Mouse (Mus musculus) embryonic facial prominence, embryonic 11.5 days (tissue): ENCODE measurements at regions not wholly inside any gene's neighbourhood (a gene's known extent, or its start where the extent isn't known, plus 50 kb on each side); places are given as distances from the start of the nearest gene placed in this dataset.

ENCODE experiments used
- ATAC-seq: fragments of 200-750 bp; cut with Nextera tagmentation; replicated peaks from 2 replicates; pipeline ENCODE4 v1.8.0; 2017; ENCODE audit warnings: low read depth; ENCODE audit not compliant: insufficient number of reproducible peaks, low FRiP score, low TSS enrichment
- DNase-seq: peaks from one replicate; pipeline ENCODE4 v3.0.0-alpha.2; 2015; ENCODE audit warnings: low spot score
- H3K27ac ChIP-seq: fragments of 300-500 bp; sonication (generic); replicated peaks from 2 replicates; pipeline ENCODE4 v1.5.1; 2014; ENCODE audit warnings: mild to moderate bottlenecking, low read depth, low read length, control low read depth
- H3K27me3 ChIP-seq: fragments of 300-500 bp; sonication (generic); 2 replicates; pipeline ENCODE4 v1.6.1; 2014; ENCODE audit warnings: mild to moderate bottlenecking, low read length, moderate library complexity, mixed read lengths; ENCODE audit not compliant: control insufficient read depth, insufficient read depth
- H3K36me3 ChIP-seq: fragments of 300-500 bp; sonication (generic); replicated peaks from 2 replicates; pipeline ENCODE4 v1.6.1; 2014; ENCODE audit warnings: low read depth, mild to moderate bottlenecking, low read length, moderate library complexity, mixed read lengths; ENCODE audit not compliant: control insufficient read depth, insufficient read depth
- H3K4me1 ChIP-seq: fragments of 300-500 bp; sonication (generic); 2 replicates; pipeline ENCODE4 v1.6.1; 2014; ENCODE audit warnings: low read length, mixed read lengths; ENCODE audit not compliant: control insufficient read depth, insufficient read depth
- H3K4me2 ChIP-seq: fragments of 300-500 bp; sonication (generic); 2 replicates; pipeline ENCODE4 v1.6.1; 2014; ENCODE audit warnings: low read depth, mild to moderate bottlenecking, control low read depth, low read length, moderate library complexity
- H3K4me3 ChIP-seq: fragments of 300-500 bp; sonication (generic); 2 replicates; pipeline ENCODE4 v1.5.1; 2014; ENCODE audit warnings: low read depth, low read length, control low read depth
- H3K9ac ChIP-seq: fragments of 300-500 bp; sonication (generic); replicated peaks from 2 replicates; pipeline ENCODE4 v1.6.1; 2014; ENCODE audit warnings: mild to moderate bottlenecking, control low read depth, low read length
- H3K9me3 ChIP-seq: fragments of 300-500 bp; sonication (generic); replicated peaks from 2 replicates; pipeline ENCODE4 v1.6.1; 2016; ENCODE audit warnings: mild to moderate bottlenecking, low read length, inconsistent platforms, mixed read lengths; ENCODE audit not compliant: control insufficient read depth
- WGBS: fragments of 180-500 bp; shearing (Covaris S2); extraction: QIAGEN DNeasy Blood & Tissue Kit; methylation state at CpG from one replicate; pipeline ENCODE4 v1.1.7; 2014; 5-methylcytosine and 5-hydroxymethylcytosine counted together

DNA sequence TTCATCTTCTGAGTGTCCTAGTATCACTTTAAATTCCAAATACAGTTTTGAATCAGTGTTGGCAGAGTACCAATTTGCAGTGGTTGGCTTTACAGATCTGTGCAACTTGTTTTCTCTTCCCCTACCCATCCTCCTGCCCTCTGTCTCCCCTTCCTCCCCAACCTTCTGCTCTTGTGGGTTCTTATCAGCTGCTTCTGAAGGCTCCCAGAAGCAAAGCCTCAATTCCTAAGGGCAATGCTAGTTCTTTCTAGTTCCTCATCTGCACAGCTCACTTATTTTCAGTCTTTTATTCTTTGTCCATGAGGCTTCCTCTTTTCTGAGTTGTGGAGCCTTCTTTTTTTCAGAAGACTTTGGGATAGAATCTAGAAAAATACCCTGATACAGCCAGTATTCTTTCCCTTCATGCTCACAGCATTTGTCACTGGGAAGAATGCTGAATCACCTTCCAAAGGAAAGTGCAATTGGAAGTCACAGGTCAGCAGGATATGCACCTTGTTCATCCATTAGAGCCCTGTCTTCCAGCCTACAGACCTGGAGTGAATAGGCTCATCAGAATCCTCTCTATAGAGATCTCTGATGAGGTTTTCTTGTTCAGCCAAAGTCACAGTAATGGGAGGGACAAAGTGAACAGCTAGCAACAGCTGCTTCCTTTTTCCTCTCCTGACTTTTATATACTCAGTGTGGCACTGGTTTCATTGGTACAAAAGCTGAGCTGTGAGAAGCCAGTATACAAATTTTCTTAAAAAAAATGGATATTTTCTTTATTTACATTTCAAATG is 1357.9 kb downstream of the Slc22a22 start:
- Histone ChIP-seq H3K4me2 (no peak overlapping the region), H3K4me1 (no peaks in the 10 kb centered on the region), H3K27me3 (no peaks in the 10 kb centered on the region), H3K9ac (no peak overlapping the region), H3K9me3 (no peaks in the 10 kb centered on the region), H3K27ac (no peak overlapping the region), H3K4me3 (no peak overlapping the region), H3K36me3 (no peaks in the 10 kb centered on the region)
- ATAC-seq, result no peak
- DNase-seq, result no peak

DNA sequence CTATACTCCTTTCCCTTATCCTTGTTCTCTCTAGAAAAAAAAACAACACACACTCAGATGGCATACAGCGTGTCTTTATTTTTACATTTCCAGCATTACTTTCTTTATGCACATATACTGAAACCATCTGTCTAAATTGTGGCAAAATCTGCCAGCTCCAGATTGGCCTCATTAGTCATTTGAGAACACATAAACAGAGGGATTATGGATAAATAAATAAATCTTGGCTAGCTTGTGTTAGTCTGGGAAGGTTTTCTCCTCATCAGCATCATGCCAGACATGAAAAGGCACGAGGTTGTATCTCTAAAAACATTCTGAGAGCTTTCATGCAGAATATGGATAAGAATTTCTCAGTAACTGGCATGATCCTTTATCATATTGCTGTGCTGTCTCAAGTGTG is 1369.1 kb downstream of the Slc22a22 start:
- Histone ChIP-seq H3K9me3 (no peaks in the 10 kb centered on the region), H3K27me3 (no peaks in the 10 kb centered on the region), H3K4me3 (no peak overlapping the region), H3K36me3 (no peaks in the 10 kb centered on the region), H3K9ac (no peak overlapping the region), H3K4me1 (no peaks in the 10 kb centered on the region), H3K27ac (no peak overlapping the region), H3K4me2 (no peak overlapping the region)
- WGBS, result 52% methylated on average over 2 of the region's 2 CpGs
- ATAC-seq (no peak), DNase-seq (peak; percentile 15)

DNA sequence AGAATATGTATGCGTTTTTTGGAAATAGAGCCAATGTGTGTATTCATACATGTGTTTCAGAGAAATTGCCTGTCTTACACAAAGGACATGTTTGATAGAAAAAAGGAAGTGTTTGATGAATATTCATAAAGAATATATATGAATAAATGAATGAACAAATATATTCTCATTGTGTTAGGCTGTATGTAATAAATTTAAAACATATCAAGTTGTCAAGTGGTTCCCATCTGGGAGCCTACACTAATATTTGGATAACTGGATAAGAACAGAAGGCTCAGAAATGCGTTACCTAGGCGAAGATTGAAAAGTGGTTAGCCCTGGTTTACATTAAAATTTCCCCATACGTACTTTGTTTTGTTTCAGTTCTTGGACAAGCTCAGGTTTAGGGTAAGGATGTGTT is 1369.7 kb downstream of the Slc22a22 start:
- no peak overlapping the region for H3K9ac ChIP-seq
- no peaks in the 10 kb centered on the region for H3K27me3 ChIP-seq

DNA sequence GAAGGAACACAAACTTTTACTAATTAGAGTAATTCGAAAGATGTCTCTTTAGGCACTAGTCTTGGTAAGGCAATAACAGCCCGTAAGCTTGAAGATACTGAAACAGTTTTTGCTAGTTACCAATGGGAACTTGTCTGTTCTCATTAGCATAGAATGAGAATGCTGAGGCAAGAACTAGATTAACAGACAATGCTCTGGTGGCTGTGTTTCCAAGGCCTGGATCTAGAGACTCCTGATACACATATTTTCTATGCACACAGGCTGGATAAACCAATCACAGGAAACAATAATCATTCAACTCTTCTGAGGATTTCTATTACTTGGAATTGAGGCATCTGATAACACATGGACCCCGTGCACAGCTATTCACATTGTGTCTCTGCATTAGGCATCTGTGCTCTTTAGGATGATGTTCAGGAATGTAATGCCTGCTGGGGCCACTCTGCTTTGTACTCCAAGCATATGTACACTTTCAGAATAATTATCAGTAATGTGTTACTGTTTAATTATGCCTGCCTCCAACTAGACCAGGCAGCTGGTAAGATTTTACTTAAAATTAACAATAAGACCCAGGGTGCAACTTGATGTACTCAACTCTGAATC is 1377.2 kb downstream of the Slc22a22 start:
- Histone ChIP-seq H3K27ac (no peak overlapping the region), H3K36me3 (no peaks in the 10 kb centered on the region), H3K4me2 (no peak overlapping the region), H3K4me1 (no peaks in the 10 kb centered on the region), H3K9ac (no peak overlapping the region), H3K27me3 (no peaks in the 10 kb centered on the region), H3K9me3 (no peaks in the 10 kb centered on the region), H3K4me3 (no peak overlapping the region)
- no peak for ATAC-seq
- 78% methylated on average over 3 of the region's 3 CpGs for WGBS
- DNase-seq, result no peak

More for the DNA sequence above, 1369.7 kb downstream of the Slc22a22 start:
- ATAC-seq (no peak), DNase-seq (peak; percentile 33)
- H3K4me2 ChIP-seq, result no peak overlapping the region
- H3K4me3 ChIP-seq, result no peak overlapping the region
- H3K36me3 ChIP-seq, result no peaks in the 10 kb centered on the region
- H3K4me1 ChIP-seq, result no peaks in the 10 kb centered on the region
- WGBS, result 52% methylated on average over 4 of the region's 4 CpGs
- H3K9me3 ChIP-seq, result no peaks in the 10 kb centered on the region
- no peak overlapping the region for H3K27ac ChIP-seq

DNA sequence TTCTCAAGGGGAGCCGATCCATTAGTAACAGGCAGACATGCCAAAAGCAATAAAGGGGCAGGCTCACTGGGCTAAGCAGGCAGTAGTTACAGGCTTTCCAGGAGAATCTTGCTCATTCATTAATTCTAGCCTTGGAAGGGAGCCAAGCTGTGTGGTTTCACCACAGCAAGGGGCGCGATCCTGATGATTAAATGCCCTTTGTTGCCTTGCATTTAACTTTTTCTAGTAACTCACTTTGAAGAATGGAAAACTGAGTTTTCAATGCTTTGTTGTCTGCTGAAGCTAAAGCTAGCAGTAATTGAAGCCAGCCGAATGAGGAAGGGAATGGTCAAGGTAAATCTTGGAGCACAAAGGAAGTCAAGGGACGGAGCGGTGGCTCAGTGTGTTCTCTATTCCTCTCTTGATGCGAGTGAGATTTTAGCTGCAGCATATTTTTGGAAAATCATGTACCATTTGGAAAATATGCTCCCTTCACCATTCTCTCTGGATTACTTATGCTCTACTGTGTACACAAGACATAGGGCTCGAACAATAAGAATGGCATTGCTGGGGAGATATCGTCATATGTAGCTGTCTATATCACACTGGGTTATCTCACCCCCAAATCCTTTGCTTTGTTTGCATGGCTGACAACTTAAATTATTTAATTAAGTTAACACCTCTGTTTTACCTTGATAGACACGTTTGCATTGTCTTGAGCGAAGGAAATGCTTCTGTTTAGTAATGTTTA is 1399.4 kb downstream of the Slc22a22 start:
- WGBS, result 47% methylated on average over 11 of the region's 11 CpGs
- no peaks in the 10 kb centered on the region for H3K9me3 ChIP-seq
- no peak overlapping the region for H3K4me2 ChIP-seq
- H3K9ac ChIP-seq, result no peak overlapping the region
- no peaks in the 10 kb centered on the region for H3K27me3 ChIP-seq
- H3K4me1 ChIP-seq, result no peaks in the 10 kb centered on the region; the same call in 1 of the 2 replicates
- ATAC-seq (peak; percentile 70), DNase-seq (peak; percentile 77)
- H3K27ac ChIP-seq, result peak overlapping the region; percentile 58; the same call in 1 of the 2 replicates
- no peaks in the 10 kb centered on the region for H3K36me3 ChIP-seq
- H3K4me3 ChIP-seq, result no peak overlapping the region

DNA sequence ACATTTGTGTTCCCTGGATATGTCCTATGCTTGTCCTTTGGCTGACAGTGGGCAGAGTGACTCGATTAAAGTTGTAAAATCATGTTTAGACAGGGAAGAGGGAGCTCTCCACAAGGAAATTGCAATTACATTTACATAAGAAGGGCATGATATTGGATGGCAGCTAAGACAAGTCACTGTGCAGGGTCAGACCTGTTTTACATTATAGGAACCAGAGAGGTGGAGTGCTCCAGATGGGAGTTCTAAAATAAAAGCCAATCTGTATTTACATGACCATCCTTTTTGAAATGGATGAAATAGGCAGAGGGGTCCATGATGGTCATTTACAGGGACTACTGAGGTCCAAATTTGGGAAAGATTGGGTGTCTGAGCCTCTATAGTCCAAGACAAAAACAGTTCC is 1400.3 kb downstream of the Slc22a22 start:
- no peak overlapping the region for H3K9ac ChIP-seq
- ATAC-seq (no peak), DNase-seq (peak; percentile 60)
- no peaks in the 10 kb centered on the region; the same call in 1 of the 2 replicates for H3K4me1 ChIP-seq
- H3K36me3 ChIP-seq, result no peaks in the 10 kb centered on the region
- H3K9me3 ChIP-seq, result no peaks in the 10 kb centered on the region
- no peak overlapping the region for H3K4me2 ChIP-seq
- H3K27me3 ChIP-seq, result no peaks in the 10 kb centered on the region
- H3K4me3 ChIP-seq, result no peak overlapping the region
- WGBS, result 33% methylated on average over 1 of the region's 1 CpGs
- H3K27ac ChIP-seq, result peak overlapping the region; percentile 58; the same call in 1 of the 2 replicates

DNA sequence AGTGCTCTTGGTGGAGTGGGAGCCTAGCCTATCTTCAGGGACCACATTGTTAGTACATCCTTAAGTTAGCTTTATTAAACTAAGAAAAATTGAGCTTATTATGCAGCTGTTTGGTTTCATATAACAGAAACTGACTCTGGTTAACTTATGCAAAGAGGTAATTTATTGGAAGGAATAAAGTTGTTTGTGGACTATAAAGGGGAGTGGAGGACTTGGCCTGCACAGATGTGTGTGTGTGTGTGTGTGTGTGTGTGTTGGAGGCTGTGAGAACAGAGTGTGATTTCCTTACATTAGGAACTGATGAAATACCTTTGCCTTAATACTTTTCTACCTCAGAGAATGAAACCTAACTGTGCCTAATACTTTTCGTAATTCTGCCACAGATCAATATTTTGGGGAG is 1400.7 kb downstream of the Slc22a22 start:
- Histone ChIP-seq H3K27ac (no peak overlapping the region), H3K4me3 (no peak overlapping the region), H3K4me2 (no peak overlapping the region), H3K27me3 (no peaks in the 10 kb centered on the region), H3K9ac (no peak overlapping the region), H3K9me3 (no peaks in the 10 kb centered on the region), H3K36me3 (no peaks in the 10 kb centered on the region), H3K4me1 (no peaks in the 10 kb centered on the region; the same call in 1 of the 2 replicates)
- no peak for DNase-seq
- 73% methylated on average over 1 of the region's 1 CpGs for WGBS
- no peak for ATAC-seq

DNA sequence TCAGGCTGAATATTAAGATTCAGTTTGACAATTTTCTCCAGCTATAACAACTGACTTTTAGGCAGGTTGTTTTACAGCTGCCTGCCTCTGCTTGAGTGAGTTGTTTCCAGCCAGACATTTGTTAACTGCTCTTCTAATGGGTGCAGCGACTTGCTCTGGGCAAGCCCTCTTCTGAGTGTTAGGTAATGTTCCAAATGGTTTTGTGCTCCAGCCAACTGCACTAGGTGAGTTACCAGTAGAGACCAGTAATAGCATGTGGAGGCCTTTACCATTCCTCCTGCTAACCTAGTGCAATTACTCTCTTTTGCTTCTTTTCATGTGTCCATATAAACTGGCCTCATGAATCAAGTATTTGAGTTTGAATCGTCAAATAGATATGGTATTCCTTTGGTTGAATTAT is 1407.9 kb downstream of the Slc22a22 start:
- DNase-seq, result no peak
- H3K4me1 ChIP-seq, result no peaks in the 10 kb centered on the region
- 78% methylated on average over 2 of the region's 2 CpGs for WGBS

More for the DNA sequence above, 1407.9 kb downstream of the Slc22a22 start:
- no peaks in the 10 kb centered on the region for H3K36me3 ChIP-seq
- no peaks in the 10 kb centered on the region for H3K9me3 ChIP-seq
- no peak for ATAC-seq
- H3K9ac ChIP-seq, result no peak overlapping the region
- H3K4me2 ChIP-seq, result no peak overlapping the region
- H3K4me3 ChIP-seq, result no peak overlapping the region
- no peak overlapping the region for H3K27ac ChIP-seq
- H3K27me3 ChIP-seq, result no peaks in the 10 kb centered on the region
